Mouse (Mus musculus) ES-Bruce4 (cell line): ENCODE results near the gene Vps9d1. TPM values are rescaled to one million over a fixed set of nuclear protein-coding genes. Genes with fewer than 3 reads are reported as not detected.
"Not testable (repeated sequence)": the region's sequence is repeated elsewhere in the genome, so short reads cannot be mapped to it uniquely, and the experiment has no call there.

Experiments
- H3K27ac ChIP-seq: 2 replicates; pipeline ENCODE4 v1.5.1; 2012; ENCODE audit warnings: low read length, inconsistent platforms; ENCODE audit not compliant: insufficient read depth
- H3K27me3 ChIP-seq: 2 replicates; pipeline ENCODE4 v1.6.1; 2012; ENCODE audit warnings: mild to moderate bottlenecking, low read length, inconsistent platforms; ENCODE audit not compliant: control insufficient read depth, poor library complexity, insufficient read depth, severe bottlenecking
- H3K36me3 ChIP-seq: 2 replicates; pipeline ENCODE4 v1.6.1; 2012; ENCODE audit warnings: inconsistent platforms, mild to moderate bottlenecking, low read length, moderate library complexity; ENCODE audit not compliant: control insufficient read depth, poor library complexity, insufficient read depth, severe bottlenecking
- H3K4me1 ChIP-seq: one replicate; pipeline ENCODE4 v1.8.1; 2011; ENCODE audit warnings: low read length; ENCODE audit not compliant: control insufficient read depth, insufficient read depth
- H3K4me3 ChIP-seq: 2 replicates; pipeline ENCODE4 v1.5.1; 2011; ENCODE audit warnings: low read depth, mild to moderate bottlenecking, low read length
- H3K9ac ChIP-seq: 2 replicates; pipeline ENCODE4 v1.6.1; 2012; ENCODE audit warnings: low read depth, mild to moderate bottlenecking, inconsistent platforms; ENCODE audit not compliant: poor library complexity, severe bottlenecking
- H3K9me3 ChIP-seq: replicated peaks from 2 replicates; pipeline ENCODE4 v1.6.1; 2012; ENCODE audit warnings: mild to moderate bottlenecking, low read length, inconsistent platforms; ENCODE audit not compliant: control insufficient read depth, poor library complexity, insufficient read depth, severe bottlenecking
- CTCF ChIP-seq: IDR thresholded peaks from one replicate; pipeline ENCODE4 v1.8.1; 2011; ENCODE audit warnings: low read depth, low read length
- EP300 ChIP-seq: IDR thresholded peaks from 2 replicates; pipeline ENCODE4 v1.6.1; 2011; ENCODE audit warnings: low read depth, low read length; ENCODE audit not compliant: insufficient read depth
- POLR2A ChIP-seq: IDR thresholded peaks from one replicate; pipeline ENCODE4 v1.8.1; 2011; ENCODE audit warnings: low read length; ENCODE audit not compliant: insufficient read depth
- polyA plus RNA-seq: library from polyadenylated mRNA; stranded (reverse); fragments of >200 nt; gene quantifications from 2 replicates; pipeline ENCODE4 v1.2.4, GENCODE M21; 2011; ENCODE audit warnings: low read depth; ENCODE audit not compliant: missing spikeins, insufficient read depth, insufficient read length

The Vps9d1 gene
- polyA plus RNA-seq, 1 experiment = 8.9 TPM

DNA sequence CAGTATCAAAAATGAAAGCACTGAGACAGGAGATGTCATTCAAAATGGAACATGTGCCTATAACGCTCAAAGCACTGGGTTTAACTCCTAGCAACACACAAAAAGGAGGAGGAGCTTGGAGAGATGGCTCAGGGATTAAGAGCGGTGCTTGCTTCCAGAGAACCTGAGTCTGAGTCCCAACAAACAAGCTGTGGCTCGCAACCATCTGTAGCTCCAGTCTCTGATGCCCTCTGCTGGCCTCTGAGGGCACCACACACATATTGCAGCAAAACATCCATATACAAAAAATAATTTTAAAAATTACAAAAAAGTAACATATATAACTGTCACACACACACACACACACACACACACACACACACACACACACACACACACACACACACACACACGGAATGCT lies 36.0 kb upstream of the Vps9d1 start:
- Histone ChIP-seq H3K4me3 (no peak overlapping the region), H3K27me3 (no peaks in the 10 kb centered on the region), H3K9me3 (no peaks in the 10 kb centered on the region), H3K4me1 (no peaks in the 10 kb centered on the region), H3K27ac (no peak overlapping the region), H3K9ac (no peak overlapping the region), H3K36me3 (peaks cover 22% of the 10 kb centered on the region)
- TF ChIP-seq EP300 = no peak
- TF ChIP-seq CTCF = peak; percentile 78
- no peak for TF ChIP-seq POLR2A

DNA sequence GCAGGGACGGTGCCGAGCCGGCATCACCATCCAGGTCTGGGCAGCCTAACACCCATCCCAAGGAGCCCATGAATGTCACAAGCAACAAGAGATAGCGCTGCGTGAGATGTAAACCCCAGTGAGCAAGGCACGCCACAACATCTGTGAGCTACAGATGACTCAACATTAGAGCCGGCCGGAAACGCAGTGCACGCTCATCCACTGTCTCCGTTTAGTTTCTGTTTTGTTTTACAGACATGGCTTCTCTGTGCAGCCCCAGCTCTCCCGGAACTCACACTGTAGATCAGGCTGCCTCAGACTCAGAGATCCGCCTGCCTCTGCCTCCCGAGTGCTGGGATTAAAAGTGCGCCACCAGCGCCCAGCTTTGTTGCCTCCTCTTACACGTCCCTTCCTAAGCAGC lies 33.2 kb upstream of the Vps9d1 start:
- H3K9me3 ChIP-seq = no peaks in the 10 kb centered on the region
- H3K9ac ChIP-seq = no peak overlapping the region
- no peak overlapping the region for H3K27ac ChIP-seq
- TF ChIP-seq EP300 (no peak), CTCF (no peak), POLR2A (no peak)
- H3K36me3 ChIP-seq = peaks cover 19% of the 10 kb centered on the region; the same call in 1 of the 2 replicates
- H3K4me3 ChIP-seq = no peak overlapping the region
- no peaks in the 10 kb centered on the region for H3K4me1 ChIP-seq
- H3K27me3 ChIP-seq = no peaks in the 10 kb centered on the region

DNA sequence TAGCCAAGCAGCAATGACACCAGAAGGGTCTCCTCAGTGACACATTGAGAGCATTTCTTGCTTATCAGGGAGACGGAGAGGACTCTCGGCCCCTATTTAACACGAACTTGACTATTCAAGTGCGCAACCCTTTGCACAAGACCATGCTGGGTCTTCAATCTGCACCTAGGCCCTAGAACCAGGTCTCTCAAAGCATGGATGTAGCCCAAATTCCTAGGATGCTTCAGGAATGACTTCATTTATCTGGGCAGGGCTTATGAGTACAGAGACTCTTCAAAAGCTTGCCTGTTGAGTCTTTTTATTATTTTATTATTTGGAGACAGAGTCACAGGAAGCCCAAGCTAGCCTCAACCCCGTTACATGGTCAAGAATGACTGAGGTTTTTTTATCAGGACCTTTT lies 30.3 kb upstream of the Vps9d1 start:
- TF ChIP-seq EP300 (no peak), CTCF (no peak), POLR2A (no peak)
- H3K36me3 ChIP-seq = peaks cover 37% of the 10 kb centered on the region
- H3K9ac ChIP-seq = no peak overlapping the region
- H3K4me3 ChIP-seq = no peak overlapping the region
- H3K27ac ChIP-seq = no peak overlapping the region
- no peaks in the 10 kb centered on the region for H3K4me1 ChIP-seq
- H3K27me3 ChIP-seq = no peaks in the 10 kb centered on the region
- no peaks in the 10 kb centered on the region for H3K9me3 ChIP-seq

DNA sequence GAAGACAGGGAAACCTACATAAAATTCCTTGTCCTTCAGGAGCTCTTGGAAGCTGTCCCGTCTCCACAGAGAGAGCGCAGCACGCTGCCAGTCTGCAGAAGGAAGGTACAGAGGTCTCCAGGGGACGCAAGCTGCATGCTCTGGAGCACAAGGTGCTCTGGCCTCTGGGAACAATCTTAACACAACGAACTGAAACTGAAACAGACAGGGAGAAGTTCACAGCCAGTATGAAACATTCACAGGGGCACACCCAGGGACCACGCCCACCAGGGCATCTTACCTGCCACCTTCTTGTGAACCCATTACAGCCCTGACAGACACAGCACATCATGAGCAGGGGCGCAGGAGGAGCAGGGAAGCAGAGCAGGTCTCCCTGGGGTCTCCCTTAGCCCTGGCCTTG lies 29.8 kb upstream of the Vps9d1 start:
- H3K27me3 ChIP-seq = no peaks in the 10 kb centered on the region
- H3K36me3 ChIP-seq = peaks cover 32% of the 10 kb centered on the region
- TF ChIP-seq POLR2A (no peak), EP300 (no peak), CTCF (no peak)
- no peak overlapping the region for H3K9ac ChIP-seq
- H3K4me1 ChIP-seq = no peaks in the 10 kb centered on the region
- no peak overlapping the region for H3K27ac ChIP-seq
- H3K9me3 ChIP-seq = no peaks in the 10 kb centered on the region
- H3K4me3 ChIP-seq = no peak overlapping the region

DNA sequence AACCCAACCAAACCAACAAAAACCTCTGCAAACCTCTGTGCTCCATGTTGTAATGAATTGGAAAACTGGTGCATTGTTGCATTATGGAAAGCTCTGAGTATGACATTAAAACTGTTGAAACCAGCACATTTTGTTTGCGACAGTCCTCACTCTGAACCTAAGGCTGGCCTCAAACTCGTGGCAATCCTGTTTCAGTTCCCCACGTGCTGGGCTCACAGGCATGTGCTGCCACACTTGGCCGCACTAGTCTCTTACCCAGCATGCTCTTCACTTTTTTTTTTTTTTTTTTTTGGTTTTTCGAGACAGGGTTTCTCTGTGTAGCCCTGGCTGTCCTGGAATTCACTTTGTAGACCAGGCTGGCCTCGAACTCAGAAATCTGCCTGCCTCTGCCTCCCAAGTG lies 28.8 kb upstream of the Vps9d1 start:
- not testable (repeated sequence) for H3K4me3 ChIP-seq, H3K27ac ChIP-seq, H3K27me3 ChIP-seq, H3K4me1 ChIP-seq, H3K9me3 ChIP-seq, H3K9ac ChIP-seq
- H3K36me3 ChIP-seq = peaks cover 26% of the 10 kb centered on the region

DNA sequence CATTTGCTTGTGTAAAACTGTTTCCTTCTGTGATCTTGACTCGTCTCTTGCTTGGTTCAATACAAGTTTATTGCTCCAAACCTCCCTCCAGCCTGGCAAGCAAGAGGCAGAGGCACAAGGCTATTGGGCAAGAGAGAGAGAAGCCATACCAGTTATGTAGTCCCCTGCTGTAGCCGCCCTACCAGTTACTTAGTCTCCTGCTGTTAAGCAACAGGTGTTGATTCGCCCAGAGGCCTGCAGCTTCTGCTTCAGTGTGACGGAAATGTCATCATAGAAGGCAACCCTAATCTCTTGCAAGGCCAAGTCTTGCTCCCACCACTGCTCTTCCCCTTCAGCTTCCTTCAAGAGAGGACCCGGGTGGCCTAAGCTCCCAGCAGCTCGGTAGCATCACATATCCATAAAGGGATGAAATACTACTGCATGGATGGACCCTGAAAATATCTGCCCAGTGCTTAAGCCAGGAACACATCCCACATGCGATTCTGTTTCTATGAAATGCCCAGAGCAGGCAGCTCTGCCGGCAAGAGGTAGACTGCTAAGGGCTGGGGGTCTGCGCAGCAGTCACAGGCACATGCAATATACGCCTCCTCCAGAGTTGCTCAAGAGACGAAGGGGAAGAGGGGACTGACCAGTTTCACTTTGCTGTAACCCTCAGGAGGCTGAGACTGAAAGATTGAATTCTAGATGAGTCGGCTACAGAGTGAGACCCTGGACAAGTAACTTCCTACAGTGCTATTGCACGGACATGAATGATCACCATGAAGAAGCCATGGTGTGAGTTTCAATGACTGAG lies 26.4 kb upstream of the Vps9d1 start:
- no peak overlapping the region for H3K27ac ChIP-seq

More for the DNA sequence above, 26.4 kb upstream of the Vps9d1 start:
- Histone ChIP-seq H3K9ac (no peak overlapping the region), H3K4me1 (no peaks in the 10 kb centered on the region), H3K27me3 (no peaks in the 10 kb centered on the region), H3K4me3 (no peak overlapping the region), H3K36me3 (peaks cover 24% of the 10 kb centered on the region), H3K9me3 (no peaks in the 10 kb centered on the region)
- TF ChIP-seq EP300 = no peak
- no peak for TF ChIP-seq POLR2A
- no peak for TF ChIP-seq CTCF
